In genomic region chr16:87699693-87700394, GRCm38 (mm10) we compare ENCODE assay signal across 8 mouse cellular contexts. TPM values are rescaled to one million over a fixed set of nuclear protein-coding genes. Genes with fewer than 3 reads are reported as not detected.
DNase-seq lines count a peak whose midpoint lies in the region.

No protein-coding gene starts in this region.

- H3K4me3 ChIP-seq in erythroblast, embryonic 14.5 days (replicated peaks): peak overlapping the region; percentile 89
- H3K4me3 ChIP-seq in macrophage (ENCODE audit: inconsistent target): peak overlapping the region; percentile 88

- peaks cover 24% of the 10 kb centered on the region for H3K36me3 ChIP-seq in erythroblast, embryonic 14.5 days (ENCODE audit: control insufficient read depth)
- H3K36me3 ChIP-seq in macrophage (ENCODE audit: inconsistent target): no peaks in the 10 kb centered on the region

- peaks cover 68% of the 10 kb centered on the region for H3K4me1 ChIP-seq in erythroblast, embryonic 14.5 days (ENCODE audit: control insufficient read depth)

- peak; percentile 48 to 90 for DNase-seq in adrenal gland, adult (ENCODE audit: inconsistent age in 2 of 2, low spot score in 1 of 2)
- DNase-seq in adrenal gland, postnatal 25 days: no peak
- DNase-seq in adrenal gland, adult 2 months: peak; percentile 68
- peak; percentile 71 to 75 for DNase-seq in heart, postnatal 10 days
- DNase-seq in kidney, postnatal 25 days: peak; percentile 51 to 71
- peak; percentile 77 for DNase-seq in retina, postnatal 1 day

- intact Hi-C loops in heart, postnatal 10 days (cut with DNase I): loop anchor here (5.0 kb wide), 3 partner anchors 38 to 203 kb away; partner anchors contain the start of gene Cct8

- H3K9me3 ChIP-seq in erythroblast, embryonic 14.5 days (ENCODE audit: control insufficient read depth, low read length): no peaks in the 10 kb centered on the region

- H3K27me3 ChIP-seq in erythroblast, embryonic 14.5 days (ENCODE audit: control insufficient read depth): no peaks in the 10 kb centered on the region

- WGBS in macrophage (ENCODE audit: missing documents): 0% methylated on average over 19 of the region's 20 CpGs

- H3K79me2 ChIP-seq in macrophage (ENCODE audit: inconsistent target): peaks cover 58% of the 10 kb centered on the region

- peak overlapping the region; percentile 88 for H3K27ac ChIP-seq in macrophage

RNA-seq across cellular contexts. Expression of gene Bach1, which starts 1.1 kb away (rescaled TPM):
- total RNA-seq in adrenal gland, postnatal 25 days (2021): 24.6 and 30.1 TPM in 2 replicates
- 10 to 100 TPM; 14.3 to 25.7 TPM for total RNA-seq in adrenal gland, adult 2 months (2021)
- 4.2 and 5.6 TPM in 2 replicates for polyA plus RNA-seq in adrenal gland, adult 2 months (2012; rRNA removed)
- 0.73 and 0.85 TPM in 2 replicates for polyA plus RNA-seq in erythroblast, embryonic 14.5 days (2012)
- 10 to 100 TPM; 27.9 to 29.5 TPM for total RNA-seq in heart, postnatal 10 days (2021)
- 100 to 1,000 TPM in 22 of 26 experiments, 10 to 100 TPM in 4; 49.6 to 586 (median 135) TPM for total RNA-seq in macrophage (2018; cell fraction: chromatin; rRNA removed)
- 100 to 1,000 TPM in 6 of 26 experiments, 10 to 100 TPM in 20; 20.7 to 221 (median 85.7) TPM for total RNA-seq in macrophage (2018; cell fraction: cytosol; rRNA removed)
- 100 to 1,000 TPM in 23 of 26 experiments, 10 to 100 TPM in 3; 76.3 to 456 (median 155) TPM for total RNA-seq in macrophage (2018; cell fraction: nucleus; rRNA removed)
- polyA plus RNA-seq in macrophage (2018): 36.8 to 60.6 TPM (median 36.9 TPM) in 3 replicates
